Mouse (Mus musculus) neutrophil, adult 5-6 weeks (primary cell): Measurements from ENCODE around the gene Sppl3. TPM values are rescaled to one million over a fixed set of nuclear protein-coding genes. Genes with fewer than 3 reads are reported as not detected.

ENCODE experiments used
- ATAC-seq: fragments of 151-379, 151-347 bp; 2 replicates; pipeline ENCODE4 v1.8.0; 2017; ENCODE audit warnings: mild to moderate bottlenecking, moderate TSS enrichment; ENCODE audit not compliant: insufficient number of reproducible peaks, poor library complexity, low FRiP score, severe bottlenecking; ENCODE audit errors: extremely low read depth
- total RNA-seq: library from RNA; stranded (forward); fragments of 200-1000 nt; gene quantifications from 2 replicates; pipeline ENCODE4 v1.2.3, GENCODE M21; 2017

Sppl3 gene
- total RNA-seq, 1 experiment from 2014 or later = 34.7 TPM

DNA sequence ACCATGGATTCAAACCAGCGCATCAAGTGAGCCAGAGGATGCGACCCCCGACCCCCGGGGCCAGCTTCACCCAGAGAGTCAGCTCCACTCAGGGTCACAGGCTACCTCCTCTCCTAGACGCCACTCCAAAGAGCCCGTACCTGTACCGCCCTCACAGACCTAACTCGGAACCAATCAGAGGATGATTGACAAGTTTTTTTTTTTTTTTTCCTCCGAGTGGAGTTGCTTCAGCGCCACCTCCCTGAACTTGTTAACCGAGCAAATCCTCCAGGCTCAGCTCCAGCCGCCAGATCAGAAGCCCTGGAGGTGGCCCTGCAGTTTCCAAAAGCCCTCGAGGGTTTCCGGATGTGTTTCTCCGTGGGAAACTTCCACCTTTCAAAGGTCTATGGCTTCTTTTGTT lies 28.9 kb upstream of the Sppl3 start:
- no peak for ATAC-seq

DNA sequence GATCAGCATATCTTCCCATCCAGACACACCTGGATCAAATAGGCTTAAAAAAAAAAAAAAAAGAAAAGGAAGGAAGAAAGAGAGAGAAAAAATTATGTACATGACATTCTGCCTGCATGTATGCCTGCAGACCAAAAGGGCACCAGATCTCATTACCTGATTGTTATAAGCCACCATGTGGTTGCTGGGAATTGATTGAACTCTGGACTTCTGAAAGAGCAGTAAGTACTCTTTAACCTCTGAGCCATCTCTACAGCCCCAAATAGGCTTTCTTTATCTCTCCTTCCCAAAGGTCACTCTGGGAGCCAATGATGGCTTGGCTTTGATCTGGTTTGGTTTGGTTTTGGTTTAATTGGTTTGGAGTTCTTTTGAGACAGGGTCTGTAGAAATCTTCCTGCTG lies 25.9 kb upstream of the Sppl3 start:
- ATAC-seq = no peak

DNA sequence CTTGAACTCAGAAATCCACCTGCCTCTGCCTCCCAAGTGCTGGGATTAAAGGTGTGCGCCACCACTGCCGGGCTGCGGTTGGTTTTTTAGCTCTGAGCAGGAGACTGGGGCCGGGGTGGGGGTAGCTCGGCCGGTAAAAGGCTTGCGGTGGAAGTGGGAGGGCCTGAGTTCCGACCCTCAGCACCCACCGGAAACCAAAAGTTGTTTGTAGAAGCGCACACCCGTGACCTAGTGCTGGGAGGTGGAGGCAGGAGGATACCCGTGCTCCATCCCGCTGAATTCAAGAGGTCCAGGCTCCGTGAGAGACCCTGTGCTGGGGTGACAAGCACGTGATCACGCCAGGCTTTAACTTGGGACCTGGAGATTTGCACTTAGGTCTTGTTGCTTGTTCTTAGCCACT lies 14.5 kb upstream of the Sppl3 start:
- ATAC-seq = no peak

DNA sequence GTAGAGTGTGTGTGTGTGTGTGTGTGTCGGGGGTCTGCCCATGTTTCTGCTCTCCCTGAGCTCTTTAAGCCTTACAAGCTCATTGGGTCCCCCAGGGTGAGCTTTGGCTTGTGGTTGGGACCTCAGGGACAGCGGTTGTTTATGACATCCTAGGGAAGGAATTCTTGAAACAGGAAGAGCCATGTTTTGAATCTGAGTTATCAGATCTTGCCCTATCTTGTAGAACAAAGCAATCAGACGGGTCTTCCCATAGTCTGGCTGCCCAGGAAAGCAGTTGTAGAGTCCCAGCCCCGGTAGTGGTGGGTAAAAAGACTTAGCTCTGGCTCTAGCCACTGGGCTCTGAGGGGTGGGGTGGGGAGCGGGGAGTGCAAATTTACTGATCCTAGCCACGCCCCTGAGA lies 13.6 kb upstream of the Sppl3 start:
- ATAC-seq = no peak

DNA sequence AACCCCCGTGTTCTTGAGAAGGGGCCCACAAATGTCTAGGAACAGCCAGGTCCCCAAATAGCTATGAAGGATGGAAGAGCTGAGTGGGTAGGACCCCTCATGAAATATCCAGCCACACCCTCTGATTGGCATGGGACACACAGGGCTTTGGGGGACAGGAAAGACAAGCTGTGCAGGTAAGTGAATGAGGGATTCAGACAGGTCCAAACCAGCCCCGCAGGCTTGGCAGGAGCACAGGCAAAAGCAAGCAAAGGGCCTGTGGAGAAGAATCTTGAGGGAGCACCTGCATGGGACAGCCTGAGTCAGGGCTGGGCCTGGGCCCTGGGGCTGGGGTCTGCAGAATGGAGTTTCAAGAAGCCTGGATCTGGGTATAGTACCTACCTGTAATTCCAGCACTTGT lies 10.4 kb upstream of the Sppl3 start:
- no peak for ATAC-seq

DNA sequence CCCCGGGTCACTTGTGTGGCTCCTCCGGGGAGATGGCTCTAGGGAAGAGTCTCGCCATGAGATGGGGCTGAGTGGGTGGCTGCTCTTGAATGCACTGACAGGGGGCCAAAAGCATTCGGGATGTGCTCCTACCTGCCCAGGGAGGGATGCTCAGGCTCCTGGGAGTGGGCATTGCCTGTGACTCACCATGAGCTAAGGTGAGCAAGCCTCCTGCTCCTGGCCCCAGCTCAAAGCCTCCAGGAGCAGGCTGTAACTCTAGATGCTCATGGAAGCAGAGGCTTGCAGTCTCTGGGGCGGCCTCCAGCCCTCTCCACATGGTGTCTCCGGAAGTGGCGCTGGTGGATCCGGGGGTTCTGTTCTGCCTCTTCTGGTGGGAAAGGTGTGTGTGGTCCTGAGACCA lies 9.5 kb upstream of the Sppl3 start:
- ATAC-seq = no peak

DNA sequence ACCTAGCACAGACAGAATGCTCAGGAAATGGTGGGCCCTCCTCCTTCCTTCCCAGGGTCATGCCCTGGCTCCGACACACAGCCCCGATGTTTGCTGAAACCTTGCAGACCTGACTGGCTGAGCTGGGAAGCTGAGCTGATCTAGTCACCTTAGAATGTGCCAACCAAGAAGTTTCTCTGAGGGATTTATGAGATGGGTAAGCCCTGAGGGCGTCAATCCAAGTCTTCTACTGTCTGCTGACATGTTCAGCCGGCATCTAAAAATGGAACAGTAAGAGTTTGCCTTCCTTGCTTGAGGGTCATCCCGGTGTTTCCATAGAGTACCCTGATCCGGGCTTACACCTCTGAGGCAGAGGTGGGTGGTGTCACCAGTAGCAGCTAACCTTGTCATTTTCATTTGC lies 8.2 kb upstream of the Sppl3 start:
- ATAC-seq = no peak; the same call in 1 of the 2 replicates

DNA sequence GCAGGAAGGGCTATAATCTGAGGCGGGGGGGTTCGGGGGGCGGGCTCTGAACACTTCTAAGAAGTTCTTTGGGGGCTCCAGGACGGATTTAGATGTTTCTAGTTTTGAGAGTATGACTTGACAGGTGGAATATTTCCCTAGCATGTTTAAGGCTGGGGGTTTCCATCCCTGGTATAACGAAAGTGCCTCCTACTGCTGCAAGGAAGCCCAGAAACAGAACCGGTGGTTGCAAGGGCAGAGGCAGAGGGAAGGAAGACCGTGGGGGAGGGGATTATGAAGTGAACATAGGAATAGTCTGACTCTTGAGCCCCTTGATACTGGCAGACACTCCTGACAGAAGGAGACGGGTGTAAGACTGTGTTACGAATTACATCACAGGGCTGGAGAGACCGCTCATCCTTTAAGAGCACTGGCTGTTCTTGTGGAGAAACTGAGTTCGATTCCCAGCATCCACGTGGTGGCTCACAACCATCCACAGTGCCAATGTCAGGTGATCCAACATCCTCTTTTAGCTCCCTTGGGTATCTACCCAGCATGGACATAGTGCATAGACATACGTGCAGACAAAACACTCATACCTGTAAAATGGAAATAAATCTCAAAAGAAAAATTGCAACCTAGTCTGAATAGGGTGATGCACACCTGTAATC lies 7.6 kb upstream of the Sppl3 start:
- ATAC-seq = no peak

DNA sequence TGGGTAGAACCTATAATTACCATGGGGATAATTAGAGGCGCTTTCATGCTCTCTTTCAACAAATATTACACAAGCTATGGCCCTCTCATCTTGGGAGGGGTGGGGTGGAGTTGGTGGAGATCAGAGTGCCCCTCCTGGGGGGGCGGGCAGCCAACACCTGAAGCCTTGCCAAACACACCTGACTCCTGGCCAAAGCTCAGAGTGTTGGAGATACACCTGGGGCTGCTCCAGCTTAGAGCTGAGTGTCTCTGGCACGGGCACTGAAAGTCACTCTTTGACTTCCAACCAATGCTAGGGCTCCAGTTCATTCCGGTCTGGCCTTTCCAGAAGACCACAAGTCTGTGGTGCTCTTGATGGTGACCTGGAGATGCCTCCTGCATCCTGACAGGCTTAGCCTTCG lies 3.2 kb upstream of the Sppl3 start:
- no peak for ATAC-seq

DNA sequence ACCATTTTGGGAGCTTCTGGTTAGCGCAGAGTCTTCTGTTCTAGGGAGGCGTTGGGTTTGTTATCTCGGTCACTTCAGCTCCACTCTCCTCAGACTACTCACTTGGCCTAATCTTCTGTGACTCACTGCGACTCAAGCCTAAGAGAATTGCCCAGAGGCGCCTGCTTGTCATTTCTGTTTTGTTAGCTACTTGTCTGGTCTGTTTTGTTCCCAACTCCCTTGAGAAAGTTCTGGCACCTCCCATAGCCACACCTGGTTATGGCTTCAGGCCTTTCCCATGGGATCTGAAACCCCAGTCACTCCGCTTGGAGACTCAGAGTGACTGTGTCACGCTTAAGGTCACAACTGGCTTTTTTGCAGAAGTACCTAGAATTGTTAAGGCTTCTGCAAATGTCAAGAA lies 2.6 kb upstream of the Sppl3 start:
- no peak for ATAC-seq

DNA sequence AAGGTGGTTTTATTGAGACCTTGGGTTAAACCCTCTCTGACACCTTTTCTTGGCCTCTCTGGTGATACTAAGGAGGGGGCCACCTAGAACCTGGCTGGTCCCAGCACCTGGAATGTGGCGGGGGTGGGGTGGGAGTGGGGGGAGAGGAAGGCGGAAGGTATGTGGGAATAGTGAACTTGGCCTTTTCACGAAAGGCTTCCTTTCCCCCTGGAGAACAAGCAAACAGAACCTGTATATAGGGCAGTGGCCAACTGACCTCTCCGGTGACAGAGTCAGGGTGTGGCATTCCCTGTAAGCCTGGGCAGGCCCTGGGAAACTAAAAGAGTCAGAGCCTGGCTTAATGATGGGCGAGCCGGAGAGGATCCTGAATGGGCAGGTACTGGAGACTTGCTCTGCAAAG lies 1.8 kb upstream of the Sppl3 start:
- ATAC-seq = no peak

DNA sequence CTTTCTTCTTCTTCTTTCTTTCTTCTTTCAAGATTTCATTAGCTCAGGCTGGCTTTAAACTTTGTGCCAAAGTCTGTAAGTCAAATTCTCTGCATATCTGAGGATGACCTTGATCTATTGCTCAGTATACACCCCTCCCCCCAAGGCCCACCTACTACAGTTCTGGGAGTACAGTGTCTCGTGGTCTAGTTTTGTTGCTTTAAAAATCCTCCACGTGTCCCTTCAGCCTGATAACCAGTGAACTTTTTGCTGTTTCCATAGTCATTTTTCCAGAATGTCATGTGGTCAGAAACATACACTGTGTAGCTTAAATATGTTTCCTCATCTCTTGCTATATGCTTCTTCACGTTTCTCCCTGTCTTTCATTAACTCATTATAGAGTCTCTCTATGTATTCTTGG lies 976 bp upstream of the Sppl3 start:
- ATAC-seq = no peak

DNA sequence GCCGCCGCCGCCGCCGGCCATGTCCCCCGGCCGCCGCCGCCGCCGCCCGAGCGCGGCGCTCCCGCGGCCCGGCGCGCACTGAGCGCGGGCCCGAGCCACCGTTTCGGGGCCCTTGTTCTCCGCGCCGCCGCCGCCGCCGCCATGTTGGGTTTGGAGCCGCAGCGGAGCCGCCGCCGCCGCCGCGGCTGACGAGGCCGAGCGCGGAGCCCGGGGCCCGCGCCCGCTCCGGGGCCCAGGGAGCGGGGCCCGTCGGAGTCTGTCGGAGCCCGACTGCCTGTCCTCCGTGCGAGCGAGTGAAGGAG lies 231 bp downstream of the Sppl3 start:
- no peak for ATAC-seq

DNA sequence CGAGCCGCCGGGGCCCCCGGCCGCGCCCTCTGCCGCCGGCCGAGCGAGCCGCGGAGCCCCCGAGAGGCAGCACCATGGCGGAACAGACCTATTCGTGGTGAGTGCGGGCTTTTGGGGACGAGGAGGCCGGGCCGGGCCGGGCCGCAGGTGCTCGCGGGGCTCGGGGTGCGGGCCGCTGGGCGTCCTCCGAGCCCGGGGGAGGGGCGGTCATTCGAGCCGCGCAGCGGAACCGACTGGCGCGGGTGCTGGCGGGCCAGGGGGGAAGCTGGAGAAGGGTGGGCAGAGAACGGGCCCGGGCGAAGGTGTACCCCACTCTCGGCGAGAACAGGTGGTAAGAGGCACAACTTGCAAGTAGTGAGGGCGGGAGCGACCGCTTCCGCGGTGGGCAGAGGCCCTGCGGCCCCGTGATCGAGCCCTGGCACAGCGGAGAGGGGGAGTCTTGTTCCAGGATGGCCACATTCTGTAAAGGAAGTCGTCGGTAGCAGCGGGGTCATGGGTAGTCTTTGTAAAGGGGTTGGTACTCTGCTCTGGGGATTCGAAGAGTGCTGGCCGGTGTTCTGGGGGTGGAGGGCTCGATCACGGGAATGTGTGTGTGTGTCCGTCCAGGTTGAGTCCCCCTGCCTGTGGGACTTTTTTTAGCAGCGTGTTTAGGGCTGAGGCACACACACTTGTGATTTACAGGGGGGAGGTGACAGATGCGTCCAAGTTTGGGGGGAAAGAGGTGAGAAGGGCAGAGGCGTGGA lies 753 bp downstream of the Sppl3 start:
- ATAC-seq = peak; percentile 42; the same call in 1 of the 2 replicates

DNA sequence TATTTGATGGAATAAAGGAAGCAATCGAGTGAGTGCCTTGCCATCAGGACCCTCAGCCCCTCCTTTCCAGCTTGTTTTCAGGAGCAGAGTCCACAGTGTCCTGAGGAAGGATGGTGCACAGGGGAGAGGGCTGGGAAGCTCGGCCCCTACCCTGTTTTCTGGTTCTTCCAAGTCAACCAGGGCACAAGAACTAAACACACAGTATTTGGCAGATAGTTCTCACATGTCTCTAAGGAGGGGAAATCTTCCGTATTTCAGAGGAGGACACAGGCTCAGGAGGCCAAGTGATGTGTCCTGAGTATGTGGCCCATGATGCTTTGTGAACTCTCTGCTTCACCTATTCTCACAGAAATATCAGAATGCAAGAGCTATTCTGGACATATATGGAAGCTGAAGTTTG lies 2.5 kb downstream of the Sppl3 start:
- ATAC-seq = no peak

DNA sequence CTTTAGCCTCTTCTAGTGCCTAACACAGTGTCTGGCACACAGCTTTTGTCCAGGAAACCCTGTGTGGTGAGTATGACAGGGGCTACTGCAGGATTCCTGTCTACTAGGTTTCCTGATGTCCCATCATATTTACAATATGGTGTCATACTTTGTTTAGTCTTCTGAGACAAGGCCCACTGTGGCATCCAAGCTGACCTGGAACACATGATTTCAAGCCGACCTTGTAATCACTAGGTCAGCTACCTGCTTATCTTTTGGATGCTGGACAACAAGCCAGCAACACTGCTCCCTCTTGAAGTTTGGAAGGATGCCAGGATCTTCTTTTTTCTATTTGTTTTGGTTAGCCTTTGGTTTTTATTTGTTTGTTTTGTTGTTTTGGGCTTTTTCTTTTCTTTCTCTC lies 3.6 kb downstream of the Sppl3 start:
- no peak for ATAC-seq

DNA sequence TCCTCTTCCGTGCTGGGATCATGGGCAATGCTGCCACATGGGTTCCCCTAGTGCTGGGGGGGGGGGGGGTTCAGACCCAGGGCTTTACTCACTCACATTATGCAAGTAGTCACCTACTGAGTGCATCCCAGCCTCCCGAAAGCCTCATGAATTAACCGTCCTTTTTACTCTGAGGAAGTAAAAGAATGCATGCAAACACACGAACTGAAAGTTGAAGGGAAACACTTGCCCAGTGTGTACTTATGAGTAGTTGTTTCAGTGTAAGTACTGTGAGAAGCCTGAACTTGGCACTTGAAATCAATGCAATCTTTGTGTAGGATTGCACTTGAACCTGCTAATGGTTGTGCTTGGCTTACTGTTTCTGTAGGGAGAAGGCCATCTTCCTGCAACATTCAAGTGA lies 4.2 kb downstream of the Sppl3 start:
- no peak for ATAC-seq

DNA sequence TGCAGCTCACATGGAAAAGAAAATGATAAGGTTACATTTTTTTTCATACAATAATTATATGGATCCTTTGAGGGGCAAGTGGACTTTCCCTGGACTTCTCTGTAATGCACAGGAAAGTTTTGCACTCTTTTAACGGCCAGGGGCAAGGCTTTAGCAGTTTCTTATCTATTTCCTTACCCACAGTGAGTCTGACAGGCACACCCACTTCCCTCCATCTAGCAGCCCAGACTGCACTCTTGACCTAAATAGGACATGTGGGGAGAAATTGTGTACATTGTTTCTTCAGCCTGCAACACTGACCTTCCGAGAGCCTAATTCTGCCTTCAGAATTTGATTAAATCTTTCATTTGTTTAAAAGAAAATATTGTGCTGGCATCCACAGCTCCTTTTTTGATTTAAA lies 7.3 kb downstream of the Sppl3 start:
- ATAC-seq = no peak

DNA sequence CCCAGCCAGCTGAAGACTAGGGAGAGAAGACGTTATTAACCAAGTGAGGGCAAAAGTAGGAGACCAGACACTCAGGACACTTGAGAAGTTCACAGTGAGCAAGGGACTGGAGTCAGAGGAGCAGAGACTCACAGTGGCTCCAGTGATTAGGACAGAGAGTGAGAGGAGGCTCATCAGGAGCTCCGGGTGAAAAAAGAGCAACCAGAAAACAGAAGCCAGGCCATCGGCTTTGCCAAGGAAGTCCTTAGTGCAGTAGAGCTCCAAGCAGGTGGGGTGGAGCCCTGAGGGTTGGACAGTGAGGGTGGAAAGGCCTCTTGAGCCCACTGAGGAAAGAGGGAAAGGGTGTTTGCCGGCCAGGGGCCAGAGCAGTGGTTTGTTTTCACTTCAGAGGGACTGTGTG lies 7.9 kb downstream of the Sppl3 start:
- ATAC-seq = no peak

DNA sequence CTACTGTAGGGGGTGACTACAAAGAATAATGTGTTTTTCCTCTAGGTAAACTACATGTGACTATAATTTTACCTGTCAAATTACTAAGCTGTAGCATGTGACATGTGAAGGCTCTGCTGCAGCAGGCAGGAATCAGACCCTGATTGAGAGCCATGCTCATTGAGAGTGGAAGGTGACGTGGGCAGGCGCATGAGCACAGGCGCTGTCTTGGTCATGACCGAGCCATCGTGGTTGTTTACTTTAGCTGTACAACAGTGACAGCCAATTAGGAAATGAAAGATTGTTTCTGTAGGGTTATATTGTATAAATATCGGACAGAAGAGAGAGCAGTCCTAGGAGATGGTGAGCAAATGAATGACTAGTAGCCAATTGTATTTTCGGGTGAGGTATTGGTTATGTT lies 11.1 kb downstream of the Sppl3 start:
- ATAC-seq = no peak

DNA sequence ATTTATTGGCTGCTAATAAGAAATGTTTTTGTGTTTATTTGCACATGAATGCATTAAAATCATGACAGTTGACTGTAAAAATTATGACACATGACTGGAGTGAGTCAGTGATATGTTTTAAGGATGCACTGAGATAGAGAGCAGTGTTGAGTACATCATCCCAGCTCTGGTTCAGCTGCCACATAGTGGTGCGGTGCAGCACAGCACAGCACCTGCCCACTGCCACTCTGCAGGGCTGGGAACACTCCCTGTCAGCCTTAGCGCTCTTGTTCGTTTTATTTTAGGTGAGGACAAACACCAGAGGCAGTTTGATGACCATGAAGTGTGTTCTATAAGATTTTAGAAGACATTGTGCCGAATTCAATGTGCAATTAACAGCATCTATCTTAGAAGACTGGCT lies 15.2 kb downstream of the Sppl3 start:
- no peak for ATAC-seq
